Mouse (Mus musculus): Measurements from ENCODE around the gene Pitx3. TPM values are rescaled to one million over a fixed set of nuclear protein-coding genes. Genes with fewer than 3 reads are reported as not detected.

Gene Pitx3
- polyA plus RNA-seq, 1 experiment from 2014 or later: 2.1 TPM

GRCm38 (mm10) chr19:46124651-46125050, 23.5 kb downstream of the Pitx3 start:
- no peaks in the 10 kb centered on the region for H3K36me3 ChIP-seq
- no peak overlapping the region for H3K27ac ChIP-seq
- no peak for DNase-seq (ENCODE audit: low spot score)
- H3K4me3 ChIP-seq: no peak overlapping the region
- no peaks in the 10 kb centered on the region for H3K4me1 ChIP-seq
- H3K9me3 ChIP-seq (replicated peaks): no peaks in the 10 kb centered on the region
- peaks cover 8% of the 10 kb centered on the region; the same call in 1 of the 2 replicates for H3K27me3 ChIP-seq (ENCODE audit: low read depth, poor library complexity, severe bottlenecking)

GRCm38 (mm10) chr19:46123876-46124275, 24.2 kb downstream of the Pitx3 start:
- no peaks in the 10 kb centered on the region for H3K9me3 ChIP-seq (replicated peaks)
- H3K4me1 ChIP-seq: no peaks in the 10 kb centered on the region
- H3K27ac ChIP-seq: no peak overlapping the region
- WGBS: 85% methylated on average over 3 of the region's 3 CpGs
- no peaks in the 10 kb centered on the region for H3K36me3 ChIP-seq
- peaks cover 8% of the 10 kb centered on the region; the same call in 1 of the 2 replicates for H3K27me3 ChIP-seq (ENCODE audit: low read depth, poor library complexity, severe bottlenecking)
- no peak overlapping the region for H3K4me3 ChIP-seq
- no peak for DNase-seq (ENCODE audit: low spot score)

GRCm38 (mm10) chr19:46120872-46121271, 27.3 kb downstream of the Pitx3 start:
- no peaks in the 10 kb centered on the region for H3K9me3 ChIP-seq (replicated peaks)
- WGBS: 78% methylated on average over 6 of the region's 6 CpGs
- no peaks in the 10 kb centered on the region for H3K27me3 ChIP-seq (ENCODE audit: low read depth, poor library complexity, severe bottlenecking)
- H3K36me3 ChIP-seq: no peaks in the 10 kb centered on the region
- DNase-seq (ENCODE audit: low spot score): no peak
- H3K4me3 ChIP-seq: no peak overlapping the region
- H3K4me1 ChIP-seq: no peaks in the 10 kb centered on the region
- H3K27ac ChIP-seq: no peak overlapping the region

- no peaks in the 10 kb centered on the region for H3K9me3 ChIP-seq (replicated peaks)
- H3K4me3 ChIP-seq: no peak overlapping the region
- no peak overlapping the region for H3K27ac ChIP-seq
- no peak for DNase-seq (ENCODE audit: low spot score)
- H3K36me3 ChIP-seq: no peaks in the 10 kb centered on the region
- no peaks in the 10 kb centered on the region for H3K4me1 ChIP-seq
- 91% methylated on average over 3 of the region's 3 CpGs for WGBS
- H3K27me3 ChIP-seq (ENCODE audit: low read depth, poor library complexity, severe bottlenecking): no peaks in the 10 kb centered on the region
These were observed 28.7 kb downstream of the Pitx3 start for GRCm38 (mm10) chr19:46119458-46119857.

GRCm38 (mm10) chr19:46114617-46115016, 33.5 kb downstream of the Pitx3 start:
- H3K4me1 ChIP-seq: no peaks in the 10 kb centered on the region
- no peaks in the 10 kb centered on the region for H3K27me3 ChIP-seq (ENCODE audit: low read depth, poor library complexity, severe bottlenecking)
- DNase-seq (ENCODE audit: low spot score): no peak
- H3K9me3 ChIP-seq (replicated peaks): no peaks in the 10 kb centered on the region
- H3K4me3 ChIP-seq: no peak overlapping the region
- no peaks in the 10 kb centered on the region for H3K36me3 ChIP-seq
- no peak overlapping the region for H3K27ac ChIP-seq
- WGBS: 57% methylated on average over 4 of the region's 4 CpGs

GRCm38 (mm10) chr19:46110781-46111180, 37.3 kb downstream of the Pitx3 start:
- DNase-seq (ENCODE audit: low spot score): no peak
- H3K27ac ChIP-seq: no peak overlapping the region
- 89% methylated on average over 5 of the region's 5 CpGs for WGBS
- no peaks in the 10 kb centered on the region for H3K36me3 ChIP-seq
- H3K4me1 ChIP-seq: no peaks in the 10 kb centered on the region
- H3K9me3 ChIP-seq (replicated peaks): no peaks in the 10 kb centered on the region
- no peaks in the 10 kb centered on the region for H3K27me3 ChIP-seq (ENCODE audit: low read depth, poor library complexity, severe bottlenecking)
- no peak overlapping the region for H3K4me3 ChIP-seq

- Histone ChIP-seq H3K36me3 (no peaks in the 10 kb centered on the region), H3K9me3 (replicated peaks) (no peaks in the 10 kb centered on the region), H3K4me3 (no peak overlapping the region), H3K27ac (no peak overlapping the region), H3K4me1 (no peaks in the 10 kb centered on the region), H3K27me3 (ENCODE audit: low read depth, poor library complexity, severe bottlenecking) (no peaks in the 10 kb centered on the region)
- 84% methylated on average over 2 of the region's 2 CpGs for WGBS
- DNase-seq (ENCODE audit: low spot score): no peak
These were observed 37.9 kb downstream of the Pitx3 start for GRCm38 (mm10) chr19:46110214-46110613.

- DNase-seq (ENCODE audit: low spot score): no peak
- Histone ChIP-seq H3K27ac (no peak overlapping the region), H3K4me1 (no peaks in the 10 kb centered on the region), H3K27me3 (ENCODE audit: low read depth, poor library complexity, severe bottlenecking) (no peaks in the 10 kb centered on the region), H3K4me3 (no peak overlapping the region), H3K9me3 (replicated peaks) (no peaks in the 10 kb centered on the region), H3K36me3 (no peaks in the 10 kb centered on the region)
- 76% methylated on average over 2 of the region's 2 CpGs for WGBS
These were observed 44.0 kb downstream of the Pitx3 start for GRCm38 (mm10) chr19:46104187-46104557.

- DNase-seq (ENCODE audit: low spot score): no peak
- no peaks in the 10 kb centered on the region for H3K9me3 ChIP-seq (replicated peaks)
- no peak overlapping the region for H3K27ac ChIP-seq
- no peaks in the 10 kb centered on the region for H3K27me3 ChIP-seq (ENCODE audit: low read depth, poor library complexity, severe bottlenecking)
- WGBS: 88% methylated on average over 6 of the region's 6 CpGs
- H3K4me3 ChIP-seq: no peak overlapping the region
- no peaks in the 10 kb centered on the region for H3K4me1 ChIP-seq
- no peaks in the 10 kb centered on the region for H3K36me3 ChIP-seq
These were observed 44.5 kb downstream of the Pitx3 start for GRCm38 (mm10) chr19:46103437-46104186.

GRCm38 (mm10) chr19:46099561-46099960, 48.6 kb downstream of the Pitx3 start:
- 90% methylated on average over 3 of the region's 3 CpGs for WGBS
- DNase-seq (ENCODE audit: low spot score): no peak
- Histone ChIP-seq H3K27ac (no peak overlapping the region), H3K4me3 (no peak overlapping the region), H3K36me3 (no peaks in the 10 kb centered on the region), H3K4me1 (no peaks in the 10 kb centered on the region), H3K27me3 (ENCODE audit: low read depth, poor library complexity, severe bottlenecking) (no peaks in the 10 kb centered on the region), H3K9me3 (replicated peaks) (no peaks in the 10 kb centered on the region)

- no peaks in the 10 kb centered on the region for H3K27me3 ChIP-seq (ENCODE audit: low read depth, poor library complexity, severe bottlenecking)
- no peak for DNase-seq (ENCODE audit: low spot score)
- no peaks in the 10 kb centered on the region for H3K9me3 ChIP-seq (replicated peaks)
- H3K36me3 ChIP-seq: no peaks in the 10 kb centered on the region
- H3K4me1 ChIP-seq: no peaks in the 10 kb centered on the region; the same call in 1 of the 2 replicates
- no peak overlapping the region for H3K27ac ChIP-seq
- 91% methylated on average over 5 of the region's 5 CpGs for WGBS
- H3K4me3 ChIP-seq: no peak overlapping the region
These were observed 51.7 kb downstream of the Pitx3 start for GRCm38 (mm10) chr19:46096396-46096795.

GRCm38 (mm10) chr19:46095291-46095690, 52.8 kb downstream of the Pitx3 start:
- H3K36me3 ChIP-seq: no peaks in the 10 kb centered on the region
- WGBS: 87% methylated on average over 4 of the region's 4 CpGs
- H3K9me3 ChIP-seq (replicated peaks): no peaks in the 10 kb centered on the region
- no peak for DNase-seq (ENCODE audit: low spot score)
- no peak overlapping the region for H3K27ac ChIP-seq
- no peaks in the 10 kb centered on the region for H3K27me3 ChIP-seq (ENCODE audit: low read depth, poor library complexity, severe bottlenecking)
- no peak overlapping the region for H3K4me3 ChIP-seq
- no peaks in the 10 kb centered on the region; the same call in 1 of the 2 replicates for H3K4me1 ChIP-seq

- H3K4me3 ChIP-seq: no peak overlapping the region
- no peak for DNase-seq (ENCODE audit: low spot score)
- no peaks in the 10 kb centered on the region for H3K36me3 ChIP-seq
- H3K4me1 ChIP-seq: no peaks in the 10 kb centered on the region; the same call in 1 of the 2 replicates
- H3K9me3 ChIP-seq (replicated peaks): no peaks in the 10 kb centered on the region
- H3K27ac ChIP-seq: no peak overlapping the region
- WGBS: 96% methylated on average over 2 of the region's 2 CpGs
- no peaks in the 10 kb centered on the region for H3K27me3 ChIP-seq (ENCODE audit: low read depth, poor library complexity, severe bottlenecking)
These were observed 54.0 kb downstream of the Pitx3 start for GRCm38 (mm10) chr19:46094144-46094543.

GRCm38 (mm10) chr19:46091641-46092040, 56.5 kb downstream of the Pitx3 start:
- 89% methylated on average over 4 of the region's 4 CpGs for WGBS

More at GRCm38 (mm10) chr19:46091641-46092040, 56.5 kb downstream of the Pitx3 start:
- no peak for DNase-seq (ENCODE audit: low spot score)
- Histone ChIP-seq H3K9me3 (replicated peaks) (no peaks in the 10 kb centered on the region), H3K36me3 (no peaks in the 10 kb centered on the region), H3K27ac (no peak overlapping the region), H3K4me3 (no peak overlapping the region), H3K27me3 (ENCODE audit: low read depth, poor library complexity, severe bottlenecking) (no peaks in the 10 kb centered on the region), H3K4me1 (no peaks in the 10 kb centered on the region; the same call in 1 of the 2 replicates)
